Mouse (Mus musculus) cerebellum, adult 2 months (tissue): ENCODE measurements at regions not wholly inside any gene's neighbourhood (a gene's known extent, or its start where the extent isn't known, plus 50 kb on each side); places are given as distances from the start of the nearest gene placed in this dataset.

ENCODE experiments used
- CTCF ChIP-seq: fragments of 200-500 bp; IDR thresholded peaks from 2 replicates; pipeline ENCODE4 v1.5.1; 2011; ENCODE audit warnings: low read depth, mild to moderate bottlenecking, control low read depth, low read length, moderate library complexity, borderline replicate concordance; ENCODE audit not compliant: insufficient read depth
- POLR2A ChIP-seq: fragments of 200-500 bp; IDR thresholded peaks from 2 replicates; pipeline ENCODE4 v1.6.1; 2011; ENCODE audit warnings: low read length, control low read depth, borderline replicate concordance; ENCODE audit not compliant: insufficient read depth

DNA sequence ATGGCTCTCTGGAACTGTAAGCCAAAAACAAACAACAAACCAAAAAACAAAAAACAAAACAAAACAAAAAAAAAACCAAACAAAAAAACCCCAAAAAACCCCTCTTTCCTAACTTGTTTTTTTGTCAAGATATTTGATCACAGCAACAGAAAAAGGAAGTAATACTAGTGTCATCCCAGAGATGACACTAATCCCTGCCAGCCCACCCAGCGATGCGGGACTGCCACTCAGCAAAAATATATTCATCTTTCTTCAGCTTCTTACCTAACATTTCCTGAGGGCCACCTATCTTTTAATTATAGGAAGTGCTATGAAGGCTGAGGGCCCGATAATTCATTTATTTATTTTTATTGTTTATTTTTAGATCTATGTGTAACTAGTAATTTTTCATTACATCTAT lies 88.3 kb upstream of the Arid5b start:
- TF ChIP-seq CTCF (no peak), POLR2A (no peak)
